Mouse (Mus musculus): ENCODE data around the gene Ccnjl. TPM values are rescaled to one million over a fixed set of nuclear protein-coding genes. Genes with fewer than 3 reads are reported as not detected.
A peak's percentile ranks its signal among the peaks of the same experiment; 100 is the strongest.

Gene Ccnjl
- polyA plus RNA-seq, 1 experiment from 2014 or later, result 11.3 TPM

DNA sequence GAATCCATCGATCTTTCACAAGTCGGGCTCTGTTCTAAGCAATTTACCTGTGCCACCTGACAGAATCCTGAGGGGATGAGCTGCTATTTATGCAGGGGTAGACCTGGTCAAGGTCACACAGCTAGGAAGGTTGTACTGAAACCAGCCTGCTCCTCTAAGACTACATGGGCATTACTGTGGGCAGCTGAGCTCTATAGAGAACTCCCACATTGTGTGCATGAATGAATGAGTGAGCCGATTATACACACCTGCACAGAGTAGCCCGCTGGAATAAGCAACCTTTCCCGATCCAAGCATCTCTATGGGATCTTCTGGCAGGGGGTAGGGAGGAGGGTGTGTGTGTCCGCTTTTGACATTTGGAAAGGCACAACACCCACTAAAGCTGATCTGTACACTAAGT, 104.6 kb downstream of the Ccnjl start:
- Histone ChIP-seq H3K4me2 (no peak overlapping the region), H3K9ac (no peak overlapping the region), H3K36me3 (no peaks in the 10 kb centered on the region), H3K27me3 (no peaks in the 10 kb centered on the region), H3K27ac (no peak overlapping the region), H3K4me1 (peaks cover 12% of the 10 kb centered on the region), H3K9me3 (no peaks in the 10 kb centered on the region), H3K4me3 (no peak overlapping the region)
- no peak for ATAC-seq (ENCODE audit: insufficient number of reproducible peaks, low FRiP score, low TSS enrichment, low read depth)
- WGBS, result 80% methylated on average over 6 of the region's 6 CpGs

DNA sequence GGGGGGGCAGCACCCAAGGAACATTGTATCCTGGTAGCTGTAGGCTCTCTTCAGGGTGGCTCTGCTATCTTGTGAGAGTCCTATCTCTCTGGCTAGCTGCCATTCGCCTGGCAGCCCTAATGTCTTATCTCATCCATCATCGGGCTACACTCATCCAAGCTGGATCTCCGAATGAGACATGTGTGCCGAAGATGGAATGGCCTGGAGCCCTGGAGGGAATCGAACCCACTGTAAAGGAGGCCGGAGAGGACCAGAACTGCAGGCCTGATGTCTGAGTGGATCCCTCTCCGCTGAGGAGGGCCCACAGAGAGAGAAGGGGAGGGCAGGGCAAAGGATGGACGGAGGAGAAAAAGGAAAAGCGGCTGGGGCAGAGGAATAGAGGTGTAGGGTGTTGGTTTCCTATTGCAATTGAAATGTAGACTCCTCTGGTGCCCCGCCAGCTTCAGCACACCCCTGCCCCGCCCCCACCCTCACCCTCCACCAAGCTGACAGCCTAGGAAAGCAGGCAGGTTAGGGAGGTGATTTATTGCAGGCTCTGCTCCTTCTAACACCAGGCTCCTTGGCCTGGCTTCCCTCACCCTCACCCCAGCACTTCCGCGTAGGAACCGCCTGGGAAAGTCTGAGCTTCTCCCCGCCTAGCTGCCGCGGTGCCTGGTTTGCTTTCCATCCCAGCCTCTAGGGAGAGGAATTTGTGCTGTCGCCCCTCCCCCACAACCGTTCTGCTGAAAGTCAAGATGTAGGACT, 105.2 kb downstream of the Ccnjl start:
- Histone ChIP-seq H3K4me2 (peak overlapping the region; percentile 26), H3K36me3 (no peaks in the 10 kb centered on the region), H3K27ac (peak overlapping the region; percentile 17; the same call in 1 of the 2 replicates), H3K27me3 (no peaks in the 10 kb centered on the region), H3K9me3 (no peaks in the 10 kb centered on the region), H3K4me3 (no peak overlapping the region), H3K4me1 (peaks cover 12% of the 10 kb centered on the region), H3K9ac (no peak overlapping the region)
- 17% methylated on average over 19 of the region's 19 CpGs for WGBS
- ATAC-seq (ENCODE audit: insufficient number of reproducible peaks, low FRiP score, low TSS enrichment, low read depth), result peak; percentile 53; the same call in 1 of the 2 replicates

Other genes with a start within 250 kb of the Ccnjl start
- gene Pttg1, start 102.5 kb upstream of the Ccnjl start, polyA plus RNA-seq (2015; fragmentation: Nextera tagmentation; extraction: Ambion mirVana), result 74.1 and 78.7 TPM in 2 replicates
- gene Slu7, start 95.0 kb upstream of the Ccnjl start, polyA plus RNA-seq (2015; fragmentation: Nextera tagmentation; extraction: Ambion mirVana), result 55.0 and 60.2 TPM in 2 replicates
- 58.0 and 58.9 TPM in 2 replicates for gene C1qtnf2, start 54.5 kb upstream of the Ccnjl start, polyA plus RNA-seq (2015; fragmentation: Nextera tagmentation; extraction: Ambion mirVana)
- 2.2 and 2.8 TPM in 2 replicates for gene 4933415A04Rik, start 58.3 kb downstream of the Ccnjl start, polyA plus RNA-seq (2015; fragmentation: Nextera tagmentation; extraction: Ambion mirVana)
- 0.59 and 2.1 TPM in 2 replicates for gene Fabp6, start 72.8 kb downstream of the Ccnjl start, polyA plus RNA-seq (2015; fragmentation: Nextera tagmentation; extraction: Ambion mirVana)
- 14.5 and 22.7 TPM in 2 replicates for gene Pwwp2a, start 153.2 kb downstream of the Ccnjl start, polyA plus RNA-seq (2015; fragmentation: Nextera tagmentation; extraction: Ambion mirVana)
- 65.8 and 68.1 TPM in 2 replicates for gene Ttc1, start 219.2 kb downstream of the Ccnjl start, polyA plus RNA-seq (2015; fragmentation: Nextera tagmentation; extraction: Ambion mirVana)

Measured in limb, embryonic 15.5 days (tissue).